Mouse (Mus musculus) kidney, adult 9 months (tissue): ENCODE measurements around the gene Rbms1.

Experiments
- DNase-seq: peaks from one replicate; pipeline ENCODE4 v3.0.0; 2022

Gene Rbms1

DNA sequence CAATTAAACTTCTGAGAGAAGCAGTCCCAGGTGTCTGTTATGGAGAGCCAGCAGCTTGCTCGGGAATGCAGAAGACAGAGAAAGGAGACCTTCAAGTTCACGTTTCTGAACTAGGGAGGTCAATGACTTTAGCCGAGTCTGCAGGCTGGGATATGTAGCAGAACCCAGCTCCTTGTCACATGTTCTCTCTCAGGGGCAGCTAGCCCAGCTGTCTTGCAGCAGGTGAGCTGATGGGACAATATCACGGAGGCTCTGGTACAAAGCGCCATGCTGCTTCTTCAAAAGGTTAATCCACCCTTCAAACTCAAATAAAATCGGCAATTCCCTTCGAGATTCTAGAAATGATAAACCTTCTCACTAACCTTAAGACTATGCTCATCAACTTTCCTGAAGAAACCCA lies 158.2 kb downstream of the Rbms1 start:
- no peak for DNase-seq

DNA sequence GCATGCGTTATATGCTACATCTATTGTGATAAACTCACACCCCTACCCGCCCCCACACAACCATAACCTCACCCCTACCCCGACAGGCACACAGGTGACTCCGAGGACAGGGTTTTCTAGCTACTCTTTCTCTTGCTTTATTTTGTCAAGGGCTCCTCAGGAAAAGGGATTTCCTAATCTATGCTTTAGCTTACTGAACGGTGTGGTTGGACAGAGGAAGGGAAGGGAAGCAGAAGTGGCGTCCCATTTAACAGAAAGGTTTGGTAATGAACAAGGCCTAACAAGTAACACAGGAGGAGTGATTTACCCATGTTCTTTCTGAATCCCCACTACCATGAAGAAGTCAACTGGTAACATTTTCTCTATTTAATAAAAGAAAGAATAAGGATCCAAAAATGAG lies 159.6 kb downstream of the Rbms1 start:
- DNase-seq: no peak

DNA sequence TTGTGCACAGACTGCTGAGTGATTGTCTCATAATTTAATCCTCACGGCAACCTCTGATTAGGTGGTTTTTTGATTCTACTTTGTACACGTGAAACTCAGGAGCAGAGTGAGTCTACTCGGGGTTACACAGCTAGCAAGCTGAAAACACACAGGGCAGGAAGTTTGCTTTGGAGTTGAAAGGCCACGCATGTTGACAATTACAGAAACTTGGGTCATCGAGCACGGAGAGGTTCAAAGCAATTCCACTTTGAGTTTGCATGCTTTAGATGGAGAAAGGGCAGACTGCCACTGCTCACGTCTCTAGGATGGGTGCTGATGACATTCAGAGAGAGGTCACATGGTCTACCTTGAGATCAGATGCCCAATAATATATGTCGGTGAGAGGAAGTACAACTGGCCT lies 160.2 kb downstream of the Rbms1 start:
- no peak for DNase-seq

DNA sequence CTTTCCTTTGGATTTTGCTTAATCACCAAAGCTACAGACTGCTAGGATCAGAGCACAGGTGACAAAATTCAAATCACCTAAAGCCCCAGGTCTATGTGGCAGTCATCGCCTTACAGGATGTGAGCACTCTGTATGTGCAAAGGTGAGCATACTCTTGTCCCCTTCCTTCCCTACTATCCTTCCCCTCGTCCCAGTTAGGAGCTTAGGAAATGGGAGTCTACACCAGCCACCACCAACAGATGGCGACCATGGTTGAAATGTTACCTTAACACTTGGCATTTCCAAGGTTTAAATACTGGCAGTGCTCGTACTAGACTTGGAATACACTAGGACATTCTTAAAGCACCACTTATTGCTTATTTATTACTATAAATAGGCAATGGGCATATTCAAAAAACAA lies 160.8 kb downstream of the Rbms1 start:
- peak; percentile 67 for DNase-seq

GRCm38 (mm10) chr2:60801571-60802155 lies 161.3 kb downstream of the Rbms1 start:
- DNase-seq: no peak

DNA sequence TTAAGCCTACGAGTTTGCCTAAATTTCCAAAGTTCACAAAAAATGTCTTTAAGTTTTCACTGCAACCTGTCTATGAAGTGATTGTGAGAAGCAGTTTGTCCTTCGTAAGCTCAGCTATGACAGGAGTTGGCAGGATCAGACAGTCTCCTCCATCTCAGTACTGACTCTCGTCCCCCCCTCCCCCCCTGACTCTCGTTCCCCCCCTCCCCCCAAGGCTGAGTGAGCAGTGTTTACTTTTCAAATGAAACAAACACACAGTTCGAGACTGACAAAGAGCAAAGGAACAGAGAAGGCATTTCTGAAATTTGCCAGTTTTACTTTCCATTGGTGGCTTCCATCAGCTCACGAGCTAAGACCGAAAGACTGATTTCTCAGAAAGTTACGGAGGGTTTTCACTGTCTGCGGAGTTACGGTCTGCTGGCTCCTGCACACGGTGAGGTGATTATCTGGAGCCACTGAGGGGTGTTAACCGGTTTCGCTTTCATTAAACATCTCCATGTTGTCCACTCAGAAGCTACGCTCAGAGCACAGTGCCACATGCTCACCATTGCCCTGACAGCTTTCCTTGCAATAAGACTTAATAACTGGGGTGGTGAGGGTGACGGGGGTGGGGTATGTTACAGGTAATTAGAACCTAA lies 162.0 kb downstream of the Rbms1 start:
- DNase-seq: no peak

DNA sequence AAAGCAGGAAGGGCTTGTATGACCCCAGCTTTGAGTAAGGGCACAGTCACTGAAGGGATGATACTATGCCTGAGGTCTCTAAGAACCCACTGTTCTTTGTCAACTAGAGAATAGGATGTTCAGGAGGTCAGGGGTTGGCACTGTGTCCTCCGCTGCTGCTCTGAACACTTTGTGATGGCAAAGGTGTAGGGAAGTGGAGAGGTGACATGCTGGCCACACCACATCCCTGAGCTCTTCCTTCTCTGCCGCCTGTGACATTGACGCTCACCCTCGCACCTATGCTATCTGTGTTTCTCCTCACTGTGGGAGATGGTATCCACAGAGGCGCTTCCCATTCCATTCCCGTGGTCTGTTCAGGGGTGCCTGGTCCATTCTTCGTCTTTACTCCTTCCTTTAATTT lies 163.2 kb downstream of the Rbms1 start:
- DNase-seq: no peak

- DNase-seq: no peak
These were observed 164.0 kb downstream of the Rbms1 start for GRCm38 (mm10) chr2:60798767-60799529.

DNA sequence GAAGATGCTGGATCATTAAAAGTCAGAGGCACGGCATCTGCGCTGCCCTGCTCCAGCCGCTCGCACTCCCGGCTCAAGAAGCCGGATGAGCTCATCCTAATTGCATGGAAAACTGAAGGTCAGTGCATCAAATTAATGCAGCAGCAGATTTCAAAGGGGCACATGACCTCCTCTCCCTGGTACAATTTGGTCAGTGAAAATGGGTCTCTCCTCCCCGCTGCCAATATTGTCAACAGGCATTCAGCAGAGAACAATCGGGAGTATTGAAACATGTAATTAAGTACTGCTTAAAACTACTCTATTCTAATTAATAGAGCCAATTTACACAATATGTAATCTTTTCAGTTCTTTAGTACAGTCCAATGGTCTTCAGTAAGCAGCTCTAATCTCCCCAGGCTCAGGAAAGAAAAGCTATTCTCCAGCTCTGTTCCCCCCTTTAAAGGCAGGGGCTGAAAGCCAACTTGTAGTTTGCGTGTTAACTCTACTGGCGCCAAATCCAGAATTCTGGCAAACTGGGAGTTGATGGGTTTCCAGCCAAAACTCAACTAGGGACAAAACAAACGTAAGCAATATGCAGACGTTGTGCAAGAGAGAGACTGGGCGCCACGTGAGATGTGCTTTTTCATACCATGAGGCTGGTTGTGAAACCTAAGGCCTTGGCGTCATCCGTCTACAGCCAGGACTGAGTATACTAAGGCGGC lies 165.9 kb downstream of the Rbms1 start:
- no peak for DNase-seq

GRCm38 (mm10) chr2:60796616-60796968 lies 166.4 kb downstream of the Rbms1 start:
- DNase-seq: no peak

- DNase-seq: no peak
These were observed 167.1 kb downstream of the Rbms1 start for GRCm38 (mm10) chr2:60795861-60796260.

GRCm38 (mm10) chr2:60792506-60792905 lies 170.5 kb downstream of the Rbms1 start:
- DNase-seq: no peak

- no peak for DNase-seq
These were observed 173.9 kb downstream of the Rbms1 start for GRCm38 (mm10) chr2:60789126-60789525.

DNA sequence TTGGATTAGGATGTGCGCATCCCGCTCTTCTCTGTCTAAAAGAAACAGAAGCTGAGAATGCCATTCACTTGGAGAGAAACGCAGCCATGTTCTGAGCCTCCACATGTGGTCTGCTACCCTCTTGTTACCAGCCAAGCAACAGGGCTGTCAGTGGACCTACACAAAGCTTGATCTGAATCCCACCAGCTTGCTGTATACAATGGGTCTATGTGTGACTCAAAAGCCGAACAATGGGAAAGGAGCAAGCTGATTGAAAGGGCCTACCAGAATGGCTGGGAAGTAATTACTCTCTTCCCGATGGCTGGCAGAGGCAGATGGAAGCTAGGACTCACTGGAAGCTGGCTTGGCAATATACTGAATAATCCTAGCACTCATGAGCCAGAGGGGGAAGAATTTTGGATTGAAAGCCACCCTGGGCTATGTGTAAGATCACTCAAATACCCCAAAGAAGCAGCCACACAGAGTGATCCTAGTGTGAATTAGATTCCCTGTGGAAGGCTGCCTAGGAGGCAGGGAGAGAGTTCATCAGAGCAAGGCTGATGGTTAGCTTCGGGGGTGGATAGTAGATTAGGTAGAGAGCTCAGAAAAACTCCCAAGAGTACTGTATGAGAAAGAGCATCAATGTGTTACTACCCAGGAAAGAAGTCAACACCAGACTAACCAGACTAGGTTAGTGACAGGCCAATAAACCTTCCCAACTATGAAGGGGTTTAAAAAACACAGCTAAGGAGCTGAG lies 174.7 kb downstream of the Rbms1 start:
- no peak for DNase-seq

- DNase-seq: no peak
These were observed 175.9 kb downstream of the Rbms1 start for GRCm38 (mm10) chr2:60787088-60787487.

- no peak for DNase-seq
These were observed 176.7 kb downstream of the Rbms1 start for GRCm38 (mm10) chr2:60786289-60786688.

DNA sequence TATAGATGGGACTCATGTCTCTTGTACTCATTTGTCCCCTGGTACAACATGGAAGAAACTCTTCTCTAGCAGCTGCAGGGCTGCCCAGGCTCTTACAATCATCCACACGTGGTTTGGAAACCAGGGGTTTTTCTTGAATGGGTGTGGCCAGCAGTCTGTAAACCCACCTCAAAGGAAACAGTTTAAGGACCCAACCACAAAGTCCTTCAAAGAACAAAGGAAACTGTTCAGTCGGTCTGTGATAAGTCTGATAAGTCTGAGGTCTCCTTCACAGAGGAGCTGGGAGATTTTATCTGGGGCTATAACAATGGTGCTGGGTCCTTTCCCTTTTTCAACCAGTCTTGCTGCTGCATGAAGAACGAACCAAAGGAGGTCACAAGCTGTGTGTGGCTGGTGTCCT lies 188.5 kb downstream of the Rbms1 start:
- no peak for DNase-seq

DNA sequence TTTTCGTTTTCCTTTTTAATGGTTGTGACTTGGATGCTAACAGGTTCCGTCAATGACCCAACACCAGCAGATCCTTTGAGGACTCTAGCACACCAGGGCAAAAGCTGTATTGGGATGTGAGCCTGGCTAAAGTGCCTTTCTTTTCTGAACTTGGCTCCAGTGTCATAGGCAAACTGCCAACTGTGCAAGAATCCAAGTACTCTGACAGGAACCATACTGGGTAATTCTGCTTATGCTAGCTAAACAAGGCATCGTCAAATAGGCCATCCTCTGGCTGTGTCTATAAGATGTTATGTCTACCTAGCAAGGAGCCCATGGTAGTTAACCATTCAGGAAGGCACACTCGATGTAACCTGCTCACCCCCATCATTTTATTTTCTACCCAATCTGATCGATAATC lies 189.4 kb downstream of the Rbms1 start:
- DNase-seq: peak; percentile 87

GRCm38 (mm10) chr2:60766420-60766819 lies 196.6 kb downstream of the Rbms1 start:
- DNase-seq: no peak

DNA sequence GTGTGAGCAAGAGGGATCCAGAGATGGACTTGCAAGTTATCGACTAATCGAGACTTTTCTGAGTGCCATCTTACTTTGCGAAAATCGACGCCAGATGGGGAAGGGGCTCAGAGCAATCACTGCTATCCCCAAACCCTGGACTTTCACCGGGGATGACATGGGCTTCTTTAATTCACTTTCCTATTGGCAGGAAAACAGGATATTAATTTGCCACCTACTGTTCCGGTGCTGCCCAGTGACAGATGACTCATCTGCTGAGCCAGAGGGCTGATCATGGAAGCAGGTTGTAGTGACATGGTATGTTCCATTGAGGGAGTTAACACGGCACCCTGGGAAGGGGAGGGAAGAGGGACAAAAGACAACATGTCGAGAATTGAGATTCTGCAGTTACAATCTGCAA lies 206.8 kb downstream of the Rbms1 start:
- no peak for DNase-seq

GRCm38 (mm10) chr2:60755101-60755500 lies 207.9 kb downstream of the Rbms1 start:
- no peak for DNase-seq

- DNase-seq: no peak
These were observed 211.7 kb downstream of the Rbms1 start for GRCm38 (mm10) chr2:60751274-60751673.

GRCm38 (mm10) chr2:60750591-60750990 lies 212.4 kb downstream of the Rbms1 start:
- no peak for DNase-seq
